Mouse (Mus musculus): ENCODE results near the gene Ccnd3. TPM values are rescaled to one million over a fixed set of nuclear protein-coding genes. Genes with fewer than 3 reads are reported as not detected.

Gene Ccnd3
- total and polyA plus RNA-seq, 2 experiments from 2014 or later: 42.6 to 54.0 TPM

GRCm38 (mm10) chr17:47529595-47529994, 24.7 kb downstream of the Ccnd3 start:
- H3K9me3 ChIP-seq (ENCODE audit: low read length): no peaks in the 10 kb centered on the region
- 93% methylated on average over 11 of the region's 11 CpGs for WGBS
- DNase-seq: no peak
- H3K27ac ChIP-seq (ENCODE audit: low read depth, low read length): no peak overlapping the region
- H3K4me1 ChIP-seq (ENCODE audit: insufficient read depth): no peaks in the 10 kb centered on the region
- H3K4me3 ChIP-seq (ENCODE audit: low read depth, low read length): no peak overlapping the region
- TF ChIP-seq CTCF (IDR thresholded peaks at IDR 0.05; ENCODE audit: low read depth): no peak
- H3K27me3 ChIP-seq (ENCODE audit: insufficient read depth, low read length): no peaks in the 10 kb centered on the region
- no peaks in the 10 kb centered on the region for H3K36me3 ChIP-seq (ENCODE audit: insufficient read depth)
- ATAC-seq: no peak
- H3K9ac ChIP-seq: no peak overlapping the region
- H3K4me2 ChIP-seq (ENCODE audit: low read depth): no peak overlapping the region

GRCm38 (mm10) chr17:47531387-47531818, 26.6 kb downstream of the Ccnd3 start:
- Histone ChIP-seq H3K4me3 (ENCODE audit: low read depth, low read length) (no peak overlapping the region), H3K9me3 (ENCODE audit: low read length) (no peaks in the 10 kb centered on the region), H3K36me3 (ENCODE audit: insufficient read depth) (no peaks in the 10 kb centered on the region), H3K4me1 (ENCODE audit: insufficient read depth) (no peaks in the 10 kb centered on the region), H3K4me2 (ENCODE audit: low read depth) (no peak overlapping the region), H3K9ac (no peak overlapping the region), H3K27me3 (ENCODE audit: insufficient read depth, low read length) (no peaks in the 10 kb centered on the region), H3K27ac (ENCODE audit: low read depth, low read length) (no peak overlapping the region)
- no peak for TF ChIP-seq CTCF (IDR thresholded peaks at IDR 0.05; ENCODE audit: low read depth)
- DNase-seq (no peak), ATAC-seq (no peak)
- WGBS: 46% methylated on average over 10 of the region's 10 CpGs

- H3K4me1 ChIP-seq (ENCODE audit: insufficient read depth): no peaks in the 10 kb centered on the region
- DNase-seq (no peak), ATAC-seq (no peak)
- H3K9me3 ChIP-seq (ENCODE audit: low read length): no peaks in the 10 kb centered on the region
- H3K27me3 ChIP-seq (ENCODE audit: insufficient read depth, low read length): no peaks in the 10 kb centered on the region
- TF ChIP-seq CTCF (IDR thresholded peaks at IDR 0.05; ENCODE audit: low read depth): no peak
- H3K9ac ChIP-seq: no peak overlapping the region
- 96% methylated on average over 5 of the region's 5 CpGs for WGBS
- no peaks in the 10 kb centered on the region for H3K36me3 ChIP-seq (ENCODE audit: insufficient read depth)
- H3K4me3 ChIP-seq (ENCODE audit: low read depth, low read length): no peak overlapping the region
- H3K4me2 ChIP-seq (ENCODE audit: low read depth): no peak overlapping the region
- no peak overlapping the region for H3K27ac ChIP-seq (ENCODE audit: low read depth, low read length)
Measured at GRCm38 (mm10) chr17:47532364-47532763, 27.5 kb downstream of the Ccnd3 start.

GRCm38 (mm10) chr17:47533691-47534090, 28.8 kb downstream of the Ccnd3 start:
- Histone ChIP-seq H3K9me3 (ENCODE audit: low read length) (no peaks in the 10 kb centered on the region), H3K27ac (ENCODE audit: low read depth, low read length) (no peak overlapping the region), H3K4me3 (ENCODE audit: low read depth, low read length) (no peak overlapping the region), H3K4me2 (ENCODE audit: low read depth) (no peak overlapping the region), H3K36me3 (ENCODE audit: insufficient read depth) (no peaks in the 10 kb centered on the region), H3K27me3 (ENCODE audit: insufficient read depth, low read length) (no peaks in the 10 kb centered on the region), H3K4me1 (ENCODE audit: insufficient read depth) (no peaks in the 10 kb centered on the region), H3K9ac (no peak overlapping the region)
- 94% methylated on average over 13 of the region's 13 CpGs for WGBS
- no peak for TF ChIP-seq CTCF (IDR thresholded peaks at IDR 0.05; ENCODE audit: low read depth)
- DNase-seq: no peak
- ATAC-seq: no peak

- no peak for TF ChIP-seq CTCF (IDR thresholded peaks at IDR 0.05; ENCODE audit: low read depth)
- H3K9me3 ChIP-seq (ENCODE audit: low read length): no peaks in the 10 kb centered on the region
- H3K27me3 ChIP-seq (ENCODE audit: insufficient read depth, low read length): no peaks in the 10 kb centered on the region
- no peaks in the 10 kb centered on the region for H3K4me1 ChIP-seq (ENCODE audit: insufficient read depth)
- ATAC-seq (no peak), DNase-seq (no peak)
- H3K9ac ChIP-seq: no peak overlapping the region
- no peak overlapping the region for H3K4me2 ChIP-seq (ENCODE audit: low read depth)
- WGBS: 74% methylated on average over 9 of the region's 9 CpGs
- H3K36me3 ChIP-seq (ENCODE audit: insufficient read depth): no peaks in the 10 kb centered on the region
- no peak overlapping the region for H3K27ac ChIP-seq (ENCODE audit: low read depth, low read length)
- no peak overlapping the region for H3K4me3 ChIP-seq (ENCODE audit: low read depth, low read length)
Measured at GRCm38 (mm10) chr17:47535812-47536236, 31.0 kb downstream of the Ccnd3 start.

GRCm38 (mm10) chr17:47538049-47538448, 33.2 kb downstream of the Ccnd3 start:
- no peaks in the 10 kb centered on the region for H3K27me3 ChIP-seq (ENCODE audit: insufficient read depth, low read length)
- no peak for TF ChIP-seq CTCF (IDR thresholded peaks at IDR 0.05; ENCODE audit: low read depth)
- no peak overlapping the region for H3K4me3 ChIP-seq (ENCODE audit: low read depth, low read length)
- DNase-seq (no peak), ATAC-seq (no peak)
- no peaks in the 10 kb centered on the region for H3K9me3 ChIP-seq (ENCODE audit: low read length)
- no peaks in the 10 kb centered on the region for H3K36me3 ChIP-seq (ENCODE audit: insufficient read depth)
- H3K4me1 ChIP-seq (ENCODE audit: insufficient read depth): no peaks in the 10 kb centered on the region
- no peak overlapping the region for H3K27ac ChIP-seq (ENCODE audit: low read depth, low read length)
- no peak overlapping the region for H3K4me2 ChIP-seq (ENCODE audit: low read depth)
- WGBS: 86% methylated on average over 3 of the region's 3 CpGs
- no peak overlapping the region for H3K9ac ChIP-seq

- 94% methylated on average over 4 of the region's 4 CpGs for WGBS
- H3K4me3 ChIP-seq (ENCODE audit: low read depth, low read length): no peak overlapping the region
- DNase-seq: no peak
- H3K4me2 ChIP-seq (ENCODE audit: low read depth): no peak overlapping the region
- no peaks in the 10 kb centered on the region for H3K4me1 ChIP-seq (ENCODE audit: insufficient read depth)
- no peak for ATAC-seq
- H3K27ac ChIP-seq (ENCODE audit: low read depth, low read length): no peak overlapping the region
- TF ChIP-seq CTCF (IDR thresholded peaks at IDR 0.05; ENCODE audit: low read depth): no peak
- no peaks in the 10 kb centered on the region for H3K9me3 ChIP-seq (ENCODE audit: low read length)
- no peak overlapping the region for H3K9ac ChIP-seq
- no peaks in the 10 kb centered on the region for H3K27me3 ChIP-seq (ENCODE audit: insufficient read depth, low read length)
- no peaks in the 10 kb centered on the region for H3K36me3 ChIP-seq (ENCODE audit: insufficient read depth)
Measured at GRCm38 (mm10) chr17:47539128-47539527, 34.3 kb downstream of the Ccnd3 start.

GRCm38 (mm10) chr17:47542061-47542460, 37.2 kb downstream of the Ccnd3 start:
- Histone ChIP-seq H3K27ac (ENCODE audit: low read depth, low read length) (no peak overlapping the region), H3K4me2 (ENCODE audit: low read depth) (no peak overlapping the region), H3K36me3 (ENCODE audit: insufficient read depth) (no peaks in the 10 kb centered on the region), H3K4me1 (ENCODE audit: insufficient read depth) (no peaks in the 10 kb centered on the region), H3K4me3 (ENCODE audit: low read depth, low read length) (no peak overlapping the region), H3K9me3 (ENCODE audit: low read length) (no peaks in the 10 kb centered on the region), H3K27me3 (ENCODE audit: insufficient read depth, low read length) (no peaks in the 10 kb centered on the region), H3K9ac (no peak overlapping the region)
- WGBS: 81% methylated on average over 5 of the region's 5 CpGs
- DNase-seq (no peak), ATAC-seq (no peak)
- TF ChIP-seq CTCF (IDR thresholded peaks at IDR 0.05; ENCODE audit: low read depth): no peak
